Mouse (Mus musculus): Measurements from ENCODE around the gene Plscr4.

The Plscr4 gene

DNA sequence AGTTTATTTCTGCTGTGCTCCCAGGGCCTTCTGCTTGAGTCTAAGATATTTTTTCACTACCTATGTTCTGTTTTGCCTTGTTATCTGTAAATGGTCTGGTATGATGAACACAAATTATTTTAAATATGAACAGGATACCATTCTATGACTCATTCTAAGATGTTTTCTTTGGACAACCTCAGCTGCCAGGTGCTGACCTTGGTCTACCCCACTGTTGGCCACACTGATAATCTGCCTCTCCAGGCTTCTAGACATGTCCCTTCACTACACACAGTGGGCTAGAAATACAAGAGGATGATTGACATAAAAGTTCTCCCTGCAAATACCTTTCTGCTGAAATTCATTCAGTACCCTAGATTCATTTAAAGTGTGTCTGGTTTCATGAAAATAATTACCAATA lies 54.5 kb downstream of the Plscr4 start:
- no peak for DNase-seq (ENCODE audit: low spot score)

GRCm38 (mm10) chr9:92517036-92517435 lies 59.9 kb downstream of the Plscr4 start:
- no peak for DNase-seq (ENCODE audit: low spot score)

DNA sequence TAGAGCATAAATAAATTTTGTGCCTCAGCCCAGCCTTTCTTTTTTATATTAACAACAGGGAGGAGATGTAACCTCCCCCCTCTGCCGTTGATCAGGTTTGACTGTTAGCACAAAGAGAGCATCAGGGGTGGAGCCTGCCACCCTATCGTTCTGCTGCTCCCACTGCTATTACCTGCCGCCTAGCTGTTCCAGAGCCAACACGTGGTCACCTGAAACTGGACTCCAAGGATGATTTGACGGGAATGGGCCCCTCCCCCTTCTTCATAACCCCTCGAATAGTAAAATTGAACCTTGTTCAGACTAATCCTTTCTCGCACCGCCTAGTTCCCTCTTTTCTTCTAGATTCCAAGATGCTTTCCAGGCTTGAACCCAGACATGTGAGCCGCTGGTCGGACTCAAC lies 63.6 kb downstream of the Plscr4 start:
- DNase-seq (ENCODE audit: low spot score): no peak

GRCm38 (mm10) chr9:92524506-92524905 lies 67.3 kb downstream of the Plscr4 start:
- DNase-seq (ENCODE audit: low spot score): no peak

DNA sequence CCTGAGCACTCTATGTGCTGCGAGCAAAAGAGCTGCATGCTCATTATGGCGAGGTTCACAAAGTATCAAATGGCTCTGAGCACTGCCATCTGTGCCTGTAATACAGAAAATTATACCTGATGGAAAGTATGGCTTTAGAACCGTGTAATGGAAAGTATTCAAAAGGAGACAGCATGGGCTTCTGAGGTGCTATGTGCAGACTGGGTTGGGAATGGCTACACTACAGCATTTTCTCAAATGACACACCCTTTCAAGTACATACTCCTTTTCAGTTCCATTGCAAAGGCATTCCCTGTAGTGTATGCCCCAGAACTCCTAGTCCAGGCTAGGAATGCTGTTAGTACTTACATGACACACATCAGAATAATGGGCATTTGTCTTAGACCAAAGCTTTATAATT lies 72.9 kb downstream of the Plscr4 start:
- DNase-seq (ENCODE audit: low spot score): no peak

DNA sequence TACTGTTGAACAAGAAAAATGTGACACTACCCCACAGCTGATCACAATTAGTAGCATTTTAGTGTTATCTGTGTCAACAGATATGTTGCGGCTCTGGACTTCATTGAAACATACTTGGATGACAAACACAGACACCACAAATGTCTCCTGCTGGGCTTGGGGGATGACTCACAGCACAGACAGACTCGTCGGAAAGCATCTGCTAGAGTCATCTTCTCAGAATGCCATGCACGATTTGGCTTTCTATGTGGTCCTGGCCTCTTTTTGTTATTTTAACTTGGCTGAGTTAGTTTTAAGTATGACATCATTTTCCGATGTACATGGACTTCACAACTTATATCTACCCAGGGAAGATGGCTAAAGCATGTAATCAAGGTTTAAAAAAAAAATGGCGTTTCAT lies 80.6 kb downstream of the Plscr4 start:
- no peak for DNase-seq (ENCODE audit: low spot score)

GRCm38 (mm10) chr9:92538216-92538615 lies 81.0 kb downstream of the Plscr4 start:
- DNase-seq (ENCODE audit: low spot score): no peak
